Mouse (Mus musculus) ovary, adult 10 weeks (tissue): ENCODE measurements around the gene Vmn2r20. TPM values are rescaled to one million over a fixed set of nuclear protein-coding genes. Genes with fewer than 3 reads are reported as not detected.

Experiments
- polyA plus RNA-seq: library from polyadenylated mRNA; stranded (reverse); fragments of 350-450 nt; fragmentation: Illumina TruSeq; extraction: RNeasy Lipid Tissue Mini Kit (QIAGEN cat#74804); gene quantifications from one replicate; pipeline ENCODE4 v1.2.3, GENCODE M21; 2014

Vmn2r20 gene
- not detected for polyA plus RNA-seq

GRCm38 (mm10) chr6:123418016-123418415 lies at the start of gene Vmn2r20:
Vmn2r20 (minus strand) TSS chr6:123418116.

Other genes starting within 250 kb of the Vmn2r20 start
- gene Clec4b2, start 245.2 kb downstream of the Vmn2r20 start, polyA plus RNA-seq = not detected
- 8.0 TPM for gene Clec4n, start 188.3 kb downstream of the Vmn2r20 start, polyA plus RNA-seq
- 8.3 TPM for gene Clec4d, start 156.0 kb downstream of the Vmn2r20 start, polyA plus RNA-seq
- gene Clec4e, start 128.2 kb downstream of the Vmn2r20 start, polyA plus RNA-seq = 3.0 TPM
- not detected for gene Vmn2r19, start 109.8 kb downstream of the Vmn2r20 start, polyA plus RNA-seq
- not detected for gene Vmn2r21, start 115.3 kb upstream of the Vmn2r20 start, polyA plus RNA-seq
- gene Vmn2r22, start 232.6 kb upstream of the Vmn2r20 start, polyA plus RNA-seq = not detected